Mouse (Mus musculus) activated CD4-positive, CD25-positive, alpha-beta regulatory T cell, adult 4 months (primary cell): ENCODE measurements around the gene Ahsa2. TPM values are rescaled to one million over a fixed set of nuclear protein-coding genes. Genes with fewer than 3 reads are reported as not detected.
"Not testable (repeated sequence)": the region's sequence is repeated elsewhere in the genome, so short reads cannot be mapped to it uniquely, and the experiment has no call there.

Experiments used
- ATAC-seq: one replicate; pipeline ENCODE4 v1.8.0; 2017
- polyA plus RNA-seq, 2 experiments: library from polyadenylated mRNA; unstranded; fragments of 100-300 nt; shearing (Covaris generic); gene quantifications; one replicate each; pipeline ENCODE4 v1.2.1; 2017

Gene Ahsa2
- 10 to 100 TPM; 28.3 to 41.3 TPM for polyA plus RNA-seq

GRCm38 (mm10) chr11:23497718-23498509, at the start of gene Ahsa2:
Ahsa2 (minus strand) TSS chr11:23498030.
- peak; percentile 86 for ATAC-seq

DNA sequence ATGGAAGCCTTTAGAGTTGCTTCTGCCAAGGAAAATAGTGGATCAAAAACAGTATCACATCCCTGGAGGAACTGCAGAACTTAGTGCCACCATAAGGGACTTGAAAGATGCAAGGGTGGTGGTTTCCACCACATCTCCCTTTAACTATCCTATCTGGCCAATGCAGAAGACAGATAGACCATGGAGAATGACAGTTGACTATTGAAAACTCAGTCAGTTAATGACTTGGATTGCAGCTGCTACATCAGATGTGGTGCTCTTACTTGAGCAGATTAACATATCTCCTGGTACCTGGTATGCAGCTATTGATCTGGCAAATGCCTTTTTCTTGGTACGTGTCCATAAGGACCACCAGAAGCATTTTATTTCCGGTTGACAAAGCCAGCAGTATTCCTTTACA, 39.6 kb upstream of the Ahsa2 start:
- ATAC-seq: no peak

DNA sequence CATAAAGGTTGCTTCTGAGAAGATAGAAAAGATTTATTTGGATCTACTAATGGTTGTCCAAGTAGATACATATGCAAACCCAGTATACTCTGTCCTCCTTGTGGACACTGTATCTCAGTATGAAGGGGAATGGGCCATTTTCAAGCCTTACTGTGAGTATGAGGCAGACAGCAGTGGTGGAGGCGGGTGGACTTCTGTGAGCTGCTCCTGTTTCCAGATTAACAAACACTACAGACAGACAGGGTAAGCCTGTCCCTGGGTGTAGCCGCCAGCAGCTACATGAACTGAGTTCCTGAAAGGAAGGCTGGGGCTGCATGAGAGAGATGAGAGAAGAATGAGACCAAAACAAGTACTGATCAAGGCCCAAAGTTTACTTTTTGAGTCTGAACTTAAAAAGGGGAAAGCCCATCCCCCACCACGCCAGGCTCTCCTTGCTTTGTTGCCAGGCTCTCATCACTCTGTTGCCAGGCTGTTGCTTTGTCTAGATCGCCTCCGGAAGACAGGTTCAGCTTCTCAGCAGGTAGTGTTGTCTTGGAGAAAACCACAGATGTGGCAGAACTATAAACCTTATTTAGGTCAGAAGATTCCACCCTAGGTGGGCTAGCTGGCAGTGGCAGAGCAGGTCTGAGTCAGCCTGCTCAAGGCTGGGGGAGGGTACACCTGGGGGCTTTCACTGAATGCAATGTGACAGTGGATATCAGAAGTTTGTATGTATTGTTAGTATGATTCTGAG, 22.8 kb upstream of the Ahsa2 start, which contains the start of gene 1700093K21Rik:
Gene 1700093K21Rik, minus strand, starts transcription at position 683 of the 733 bp plus-strand sequence.
- no peak for ATAC-seq

DNA sequence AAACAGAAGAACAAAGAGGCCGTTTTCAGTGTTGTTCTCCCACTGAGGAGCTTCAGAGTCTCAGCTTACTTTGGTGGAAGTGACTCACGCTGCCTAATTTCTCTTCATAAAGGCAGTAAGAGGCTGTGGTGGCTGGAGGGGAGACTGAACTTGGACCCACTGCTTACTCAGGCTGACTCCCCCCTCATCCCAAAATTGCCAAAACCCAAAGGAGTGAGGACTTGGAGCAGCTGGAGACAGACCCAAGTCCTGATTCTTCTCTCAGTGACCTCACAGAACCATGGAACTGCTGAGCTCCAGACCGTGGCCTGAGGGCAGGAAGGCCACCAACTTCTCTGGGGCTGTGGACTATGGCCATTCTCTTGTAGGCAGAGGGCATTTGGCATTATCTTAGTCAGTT, 21.2 kb upstream of the Ahsa2 start:
- ATAC-seq: no peak

GRCm38 (mm10) chr11:23515315-23515714, 17.5 kb upstream of the Ahsa2 start:
- ATAC-seq: no peak

- not testable (repeated sequence) for ATAC-seq
Measured at GRCm38 (mm10) chr11:23514785-23515184, 17.0 kb upstream of the Ahsa2 start.

- ATAC-seq: not testable (repeated sequence)
Measured at GRCm38 (mm10) chr11:23504801-23505200, 7.0 kb upstream of the Ahsa2 start.

GRCm38 (mm10) chr11:23498609-23499008, 779 bp upstream of the Ahsa2 start:
- no peak for ATAC-seq

GRCm38 (mm10) chr11:23497335-23497717, 504 bp downstream of the Ahsa2 start:
- ATAC-seq: no peak

DNA sequence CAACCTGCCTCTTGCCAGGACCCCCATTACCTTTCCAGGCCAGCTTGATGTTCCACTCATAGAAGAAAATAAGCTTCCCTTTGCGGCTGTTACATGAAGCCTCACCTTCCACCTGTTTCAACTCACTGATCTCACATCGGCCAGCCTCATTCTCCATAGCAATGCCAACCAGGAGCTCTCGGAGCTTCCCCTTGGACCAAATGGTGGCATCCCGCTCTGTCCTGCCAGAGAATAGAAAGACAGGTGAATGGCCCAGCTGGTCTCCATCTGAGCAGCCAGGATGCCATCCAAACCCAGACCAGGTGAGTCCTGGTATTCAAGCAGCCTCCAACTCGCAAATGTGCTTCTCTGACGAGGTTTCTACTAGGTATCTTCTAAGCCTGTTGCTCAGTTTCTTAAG, 1.2 kb downstream of the Ahsa2 start:
- ATAC-seq: no peak

GRCm38 (mm10) chr11:23495231-23495630, 2.6 kb downstream of the Ahsa2 start:
- no peak for ATAC-seq

GRCm38 (mm10) chr11:23492048-23492790, 5.6 kb downstream of the Ahsa2 start:
- no peak for ATAC-seq

DNA sequence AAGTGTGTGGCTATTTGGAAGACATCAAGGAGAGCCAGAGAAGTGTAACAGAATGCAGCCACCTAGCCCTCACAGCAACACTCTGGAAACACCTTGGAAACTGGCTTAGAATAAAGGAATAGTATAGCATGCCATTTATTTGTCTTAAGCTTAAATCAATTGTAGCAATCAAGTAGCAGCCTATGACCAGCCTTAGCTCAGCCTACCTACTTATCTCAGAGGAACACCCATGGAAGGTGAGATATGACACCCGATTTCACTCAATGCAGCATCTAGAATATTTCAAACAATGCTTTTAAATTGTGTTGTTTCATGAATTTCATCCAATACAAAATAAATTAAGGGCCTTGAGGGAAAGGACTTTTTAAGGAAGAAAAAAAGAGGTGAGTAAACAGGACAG, 7.9 kb downstream of the Ahsa2 start:
- ATAC-seq: no peak

DNA sequence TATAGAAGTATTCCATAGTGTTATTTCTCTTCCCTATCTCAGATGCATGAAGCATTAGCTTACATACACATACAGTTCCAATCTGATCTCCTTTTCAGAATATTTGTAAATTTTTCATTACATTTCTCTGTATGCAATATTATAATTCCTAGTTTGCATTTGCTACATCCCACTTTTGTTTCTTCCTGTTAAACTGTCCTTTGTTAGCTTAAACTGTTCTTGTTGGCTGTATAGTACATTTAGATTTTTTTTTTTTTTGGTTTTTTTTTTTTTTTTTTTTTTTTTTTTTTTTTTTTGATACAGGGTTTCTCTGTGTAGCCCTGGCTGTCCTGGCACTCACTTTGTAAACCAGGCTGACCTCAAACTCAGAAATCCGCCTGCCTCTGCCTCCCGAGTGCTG, 32.0 kb downstream of the Ahsa2 start:
- ATAC-seq: not testable (repeated sequence)

Other genes starting within 250 kb of the Ahsa2 start
- 10 to 100 TPM; 43.2 to 44.2 TPM for gene Xpo1, start 242.0 kb downstream of the Ahsa2 start, polyA plus RNA-seq
- 10 to 100 TPM; 34.0 to 43.9 TPM for gene Usp34, start 191.1 kb downstream of the Ahsa2 start, polyA plus RNA-seq
- not detected for gene 1700093K21Rik, start 23.1 kb upstream of the Ahsa2 start, polyA plus RNA-seq
- 1 to 10 TPM; 1.7 to 2.3 TPM for gene 0610010F05Rik, start 135.6 kb upstream of the Ahsa2 start, polyA plus RNA-seq
- 10 to 100 TPM; 20.9 to 22.7 TPM for gene Pus10, start 167.6 kb upstream of the Ahsa2 start, polyA plus RNA-seq
- 10 to 100 TPM; 10.4 to 11.7 TPM for gene Pex13, start 167.9 kb upstream of the Ahsa2 start, polyA plus RNA-seq